Mouse (Mus musculus) monocyte, adult 5-6 weeks (primary cell): ENCODE measurements around the gene Kif26b. TPM values are rescaled to one million over a fixed set of nuclear protein-coding genes. Genes with fewer than 3 reads are reported as not detected.

Experiments
- ATAC-seq: fragments of 153-309, 156-312 bp; replicated peaks from 2 replicates; pipeline ENCODE4 v1.8.0; 2017; ENCODE audit warnings: mild to moderate bottlenecking; ENCODE audit not compliant: low TSS enrichment, insufficient number of reproducible peaks, severe bottlenecking, poor library complexity, low FRiP score
- total RNA-seq: library from RNA; stranded (forward); fragments of 200-1000, 200-491, 200-594 nt; gene quantifications from 3 replicates; pipeline ENCODE4 v1.2.3, GENCODE M21; 2017

Gene Kif26b
- total RNA-seq, 1 experiment from 2014 or later, result not detected

DNA sequence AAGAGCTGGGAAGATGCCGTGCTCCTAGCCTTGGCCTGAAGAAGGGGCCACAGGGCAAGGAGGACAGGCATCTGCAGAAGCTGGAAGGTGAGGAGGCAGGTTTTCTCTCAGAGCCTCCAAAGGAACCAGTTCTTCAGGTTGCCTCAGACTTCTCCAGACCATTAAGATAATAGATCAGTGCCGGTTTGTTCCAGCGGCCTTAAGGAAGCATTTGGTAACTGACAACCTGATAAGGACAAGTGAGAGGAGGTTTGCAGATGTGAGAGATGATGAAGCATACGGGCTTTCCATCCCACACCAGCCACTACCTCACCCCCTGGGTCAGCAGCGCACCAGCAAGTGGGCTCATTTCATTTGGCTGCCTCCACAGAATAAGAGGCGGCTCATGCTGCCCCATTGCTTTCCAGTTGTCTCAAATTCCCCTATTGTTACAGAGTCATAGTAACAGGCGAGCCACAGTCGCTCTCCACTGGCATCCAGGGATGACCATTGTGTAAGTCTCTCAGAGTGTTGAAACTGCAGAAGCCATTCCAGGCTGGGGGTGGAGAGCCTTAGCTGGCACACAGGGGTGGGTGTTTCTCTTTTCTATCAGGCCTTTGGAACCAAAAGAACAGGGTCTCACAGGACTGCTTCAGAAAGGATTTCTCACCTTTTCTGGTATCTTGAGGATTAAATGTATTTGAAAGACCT is 156.2 kb downstream of the Kif26b start:
- ATAC-seq, result no peak

DNA sequence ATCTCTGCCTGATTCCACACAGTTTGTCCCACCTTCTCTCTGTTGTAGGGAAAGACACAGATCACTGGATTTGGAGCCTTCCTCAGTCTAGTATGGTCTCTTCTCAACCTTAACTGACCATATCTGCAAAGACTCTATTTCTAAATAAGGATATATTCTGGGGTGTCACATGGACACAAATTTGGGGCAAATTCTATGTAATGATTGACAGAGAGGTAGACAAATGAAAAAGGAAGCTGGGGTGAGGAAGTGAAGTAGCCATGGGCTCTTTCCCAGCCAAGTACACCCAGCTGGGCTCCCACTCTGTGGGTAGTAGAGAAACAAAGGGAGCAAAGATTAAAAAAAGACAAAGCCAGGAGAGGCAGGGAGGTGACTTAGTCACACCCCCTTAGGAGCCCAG is 158.0 kb downstream of the Kif26b start:
- ATAC-seq, result no peak

DNA sequence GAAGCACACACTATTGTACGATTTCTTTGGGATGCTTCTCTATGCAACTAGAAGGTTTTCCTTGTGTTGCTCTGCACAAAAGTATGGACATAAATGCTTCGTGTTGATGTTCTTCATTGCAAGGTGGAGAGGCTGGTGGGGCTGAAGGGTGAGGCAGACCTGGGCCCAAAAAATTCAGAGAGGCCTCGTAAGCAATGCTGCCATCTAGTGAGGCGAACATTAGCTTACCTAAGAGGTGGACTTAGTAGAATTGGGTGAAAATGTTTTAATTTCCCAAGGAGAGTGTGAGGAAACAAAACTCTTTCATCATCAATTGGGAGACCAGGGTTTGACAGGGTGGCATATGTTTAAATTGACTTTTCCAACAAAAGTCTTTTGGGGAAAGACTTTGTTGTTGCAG is 160.6 kb downstream of the Kif26b start:
- no peak for ATAC-seq

- no peak for ATAC-seq
Measured at GRCm38 (mm10) chr1:178691679-178692078, 162.8 kb downstream of the Kif26b start.

DNA sequence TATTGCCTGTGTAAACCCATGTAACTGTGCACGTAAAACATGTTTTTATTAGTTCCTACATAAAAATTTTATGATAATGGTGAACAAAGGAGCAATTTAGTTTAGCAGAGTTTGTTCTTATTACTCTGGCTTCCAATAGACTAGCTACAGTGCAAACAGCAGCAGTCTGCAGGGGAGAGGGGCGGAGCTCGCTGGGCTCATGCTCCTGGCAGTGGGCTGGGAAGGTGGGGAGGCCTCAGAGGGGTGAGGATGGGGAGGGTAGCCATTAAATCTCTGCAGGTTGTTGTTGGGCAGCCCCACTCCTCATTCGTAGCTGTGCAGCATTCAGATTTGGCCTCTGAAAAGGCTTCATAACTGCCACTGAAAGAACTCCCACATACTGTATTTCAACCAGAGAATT is 171.2 kb downstream of the Kif26b start:
- no peak for ATAC-seq

DNA sequence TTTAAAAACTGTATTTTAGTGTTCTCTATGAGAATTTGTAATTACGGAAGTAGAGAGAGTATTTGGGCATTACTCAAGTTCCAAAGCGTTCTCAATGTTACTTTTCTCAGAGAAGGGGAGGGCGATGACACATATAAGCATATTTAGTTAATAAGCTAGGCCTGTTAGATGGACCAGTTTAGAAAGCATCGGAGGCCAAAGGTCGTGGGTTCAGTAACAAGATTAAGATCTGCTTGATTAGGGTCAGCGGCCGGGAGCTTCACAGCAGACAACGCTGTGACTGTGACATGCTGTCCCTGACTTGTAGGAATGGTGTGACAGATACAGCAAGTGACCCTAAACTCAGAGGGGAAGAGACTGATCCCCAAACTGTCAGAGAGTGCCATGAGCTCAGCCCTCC is 174.6 kb downstream of the Kif26b start:
- no peak for ATAC-seq

DNA sequence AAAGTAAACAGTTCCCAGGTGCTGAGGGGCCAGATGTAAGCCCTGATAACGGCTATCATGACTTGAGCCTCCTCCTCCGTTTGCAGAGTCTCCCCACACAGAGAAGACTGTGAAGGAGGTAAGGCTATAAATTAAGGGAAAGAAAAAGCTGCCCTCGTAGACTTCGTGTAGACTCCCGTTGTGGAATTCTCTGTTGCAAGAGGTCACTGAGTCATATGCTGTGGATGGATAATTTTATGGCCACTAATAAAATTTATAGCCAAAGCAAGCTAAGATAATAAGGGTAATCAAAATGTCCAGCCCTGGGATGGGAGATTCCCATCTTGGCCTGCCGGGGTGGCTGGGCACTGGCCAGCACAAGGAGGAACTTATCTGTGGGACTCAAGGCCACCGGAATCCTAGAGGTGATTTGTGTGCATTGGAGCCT is 179.0 kb downstream of the Kif26b start:
- ATAC-seq, result no peak

DNA sequence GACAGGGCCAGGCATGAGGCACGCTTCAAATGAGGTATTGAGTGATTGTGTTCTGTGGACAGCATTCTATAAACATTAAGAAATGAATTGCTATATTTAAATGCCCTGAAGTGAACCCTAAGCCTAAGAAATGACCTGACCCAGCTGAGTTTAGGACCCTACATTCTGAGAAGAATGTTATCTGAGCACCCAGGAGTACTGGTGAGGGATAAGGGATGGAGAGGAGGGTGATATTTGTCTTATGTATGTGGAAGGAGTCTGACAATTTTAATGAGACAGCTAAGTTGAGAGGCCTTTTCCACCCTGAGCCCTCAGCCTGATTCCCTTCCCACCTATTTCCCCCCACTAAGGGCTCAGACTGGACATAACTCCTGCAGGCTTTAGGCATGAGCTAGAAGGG is 179.4 kb downstream of the Kif26b start:
- ATAC-seq, result no peak

- no peak for ATAC-seq
Measured at GRCm38 (mm10) chr1:178712189-178712873, 183.4 kb downstream of the Kif26b start.

DNA sequence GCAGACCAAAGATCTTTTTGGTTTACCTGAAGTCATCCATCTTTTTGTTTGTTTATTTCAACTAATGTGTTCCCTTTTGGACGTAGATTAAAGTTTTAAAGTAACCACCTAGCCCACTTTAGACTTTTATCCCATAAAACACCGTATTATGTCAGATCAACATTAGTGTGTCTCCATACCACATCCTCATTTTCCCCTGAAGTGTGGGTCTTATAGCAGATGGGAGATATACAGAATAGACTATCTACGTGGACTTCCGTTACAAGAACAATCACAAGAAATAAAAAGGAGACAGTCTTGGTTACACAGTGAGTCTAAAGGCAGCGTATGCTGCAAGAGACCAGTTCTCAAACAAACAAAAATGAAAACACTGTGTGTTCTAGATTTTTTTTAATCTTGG is 185.3 kb downstream of the Kif26b start:
- ATAC-seq, result no peak

- no peak for ATAC-seq
Measured at GRCm38 (mm10) chr1:178716411-178716810, 187.5 kb downstream of the Kif26b start.

- no peak for ATAC-seq
Measured at GRCm38 (mm10) chr1:178720821-178721220, 191.9 kb downstream of the Kif26b start.

DNA sequence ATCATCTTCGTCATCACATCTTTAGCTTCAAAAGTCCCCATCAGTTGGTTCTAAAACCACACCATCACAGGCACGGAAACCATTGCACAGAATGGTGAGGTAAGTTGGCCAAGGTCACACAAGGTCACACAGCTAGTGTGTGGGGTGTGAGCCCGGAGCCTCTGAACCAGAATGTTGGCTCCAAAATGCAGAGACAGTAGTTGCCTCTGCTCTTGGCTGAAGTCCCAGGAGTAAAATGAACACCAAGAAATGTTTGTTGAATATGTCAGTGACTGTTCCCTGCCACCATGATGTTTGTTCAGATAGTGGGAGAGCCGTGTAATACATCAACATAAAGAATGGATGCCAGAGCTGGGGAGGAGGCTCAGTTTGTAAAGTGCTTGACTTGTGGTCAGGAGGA is 193.9 kb downstream of the Kif26b start:
- ATAC-seq, result no peak

GRCm38 (mm10) chr1:178725536-178725935 is 196.6 kb downstream of the Kif26b start:
- no peak for ATAC-seq

GRCm38 (mm10) chr1:178728256-178728655 is 199.3 kb downstream of the Kif26b start:
- no peak for ATAC-seq

GRCm38 (mm10) chr1:178730271-178730670 is 201.3 kb downstream of the Kif26b start:
- no peak for ATAC-seq

DNA sequence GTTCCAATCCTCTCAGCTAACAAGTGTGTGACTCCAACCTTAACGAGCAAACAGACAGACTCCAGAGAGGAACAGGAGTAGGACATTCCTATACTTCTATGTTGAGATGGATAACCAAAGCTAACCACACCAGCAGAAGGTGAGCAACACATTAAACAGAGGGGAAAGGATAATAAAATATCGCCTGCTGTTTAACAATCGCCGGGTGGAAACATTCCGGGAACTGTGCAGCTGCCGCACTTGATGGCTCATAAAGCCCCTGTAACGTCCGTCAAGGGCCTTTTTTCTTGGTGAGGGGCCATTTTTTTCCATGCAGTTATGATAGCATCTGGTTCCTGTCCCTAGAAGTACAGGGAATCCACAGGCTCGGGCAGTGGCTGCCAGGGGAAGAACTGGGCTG is 204.1 kb downstream of the Kif26b start:
- ATAC-seq, result no peak

DNA sequence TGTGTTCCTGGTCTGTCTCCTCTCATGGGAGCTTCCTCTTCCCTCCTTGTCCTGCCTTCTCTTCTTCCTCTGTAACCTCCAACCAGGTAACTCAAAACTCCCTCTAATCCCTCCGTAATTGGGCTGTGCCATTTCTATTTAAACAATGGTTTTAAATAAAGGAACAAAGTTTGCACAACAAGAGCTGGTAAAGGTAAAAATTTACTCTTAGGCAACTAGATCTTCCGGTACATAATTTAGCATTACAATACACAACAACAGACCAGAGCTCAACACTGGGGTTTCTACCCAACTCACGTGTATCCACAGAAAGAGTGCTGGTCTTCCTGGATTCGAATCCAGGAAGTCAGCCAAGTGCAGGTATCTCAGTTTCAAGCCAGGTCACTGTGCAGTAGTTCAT is 205.7 kb downstream of the Kif26b start:
- ATAC-seq, result no peak

GRCm38 (mm10) chr1:178736931-178737330 is 208.0 kb downstream of the Kif26b start:
- no peak for ATAC-seq

DNA sequence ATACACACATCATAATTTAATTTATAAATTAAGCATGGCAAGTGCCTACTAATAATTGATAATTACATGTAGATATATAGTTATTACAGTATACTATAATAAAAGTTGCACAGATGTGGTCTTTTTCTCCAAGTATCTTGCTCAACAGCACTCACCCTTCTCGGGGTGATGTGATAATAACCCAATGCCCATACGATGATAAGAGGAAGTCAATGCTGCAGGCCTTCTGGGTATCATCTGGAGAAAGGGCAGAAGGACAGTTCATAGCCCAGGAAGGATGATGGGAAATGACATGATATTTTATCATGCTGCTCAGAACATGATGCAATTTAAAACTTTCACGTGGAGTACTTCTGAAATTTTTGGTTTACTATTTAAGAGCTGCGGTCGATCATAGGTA is 214.9 kb downstream of the Kif26b start:
- ATAC-seq, result no peak
